Mouse (Mus musculus) cerebellum, adult 2 months (tissue): Measurements from ENCODE around the gene Klhdc8b.

Experiments
- CTCF ChIP-seq: fragments of 200-500 bp; IDR thresholded peaks from 2 replicates; pipeline ENCODE4 v1.5.1; 2011; ENCODE audit warnings: low read depth, mild to moderate bottlenecking, control low read depth, low read length, moderate library complexity, borderline replicate concordance; ENCODE audit not compliant: insufficient read depth
- POLR2A ChIP-seq: fragments of 200-500 bp; IDR thresholded peaks from 2 replicates; pipeline ENCODE4 v1.6.1; 2011; ENCODE audit warnings: low read length, control low read depth, borderline replicate concordance; ENCODE audit not compliant: insufficient read depth

GRCm38 (mm10) chr9:108506901-108507300, 45.5 kb upstream of the Klhdc8b start:
- TF ChIP-seq POLR2A (no peak), CTCF (no peak)
